Mouse (Mus musculus) midbrain, embryonic 16.5 days (tissue): ENCODE measurements at regions not wholly inside any gene's neighbourhood (a gene's known extent, or its start where the extent isn't known, plus 50 kb on each side); places are given as distances from the start of the nearest gene placed in this dataset.

Source experiments
- ATAC-seq: fragments of 200-750 bp; cut with Nextera tagmentation; 2 replicates; pipeline ENCODE4 v1.8.0; 2017; ENCODE audit warnings: moderate TSS enrichment
- H3K27ac ChIP-seq: fragments of 300-500 bp; sonication (generic); 2 replicates; pipeline ENCODE4 v1.5.1; 2014; ENCODE audit warnings: mild to moderate bottlenecking, low read length, mixed read lengths
- H3K27me3 ChIP-seq: fragments of 300-500 bp; sonication (generic); 2 replicates; pipeline ENCODE4 v1.6.1; 2014; ENCODE audit warnings: low read depth, low read length, mixed read lengths; ENCODE audit not compliant: control insufficient read depth, insufficient read depth
- H3K36me3 ChIP-seq: fragments of 300-500 bp; sonication (generic); 2 replicates; pipeline ENCODE4 v1.6.1; 2014; ENCODE audit warnings: mild to moderate bottlenecking, low read length, moderate library complexity, mixed read lengths; ENCODE audit not compliant: control insufficient read depth, insufficient read depth
- H3K4me1 ChIP-seq: fragments of 300-500 bp; sonication (generic); 2 replicates; pipeline ENCODE4 v1.6.1; 2014; ENCODE audit warnings: mild to moderate bottlenecking, low read length, mixed read lengths; ENCODE audit not compliant: control insufficient read depth, insufficient read depth
- H3K4me2 ChIP-seq: fragments of 300-500 bp; sonication (generic); 2 replicates; pipeline ENCODE4 v1.6.1; 2014; ENCODE audit warnings: mild to moderate bottlenecking, low read length, mixed read lengths
- H3K4me3 ChIP-seq: fragments of 300-500 bp; sonication (generic); 2 replicates; pipeline ENCODE4 v1.5.1; 2014; ENCODE audit warnings: low read depth, mild to moderate bottlenecking, low read length, moderate library complexity, mixed read lengths
- H3K9ac ChIP-seq: fragments of 300-500 bp; sonication (generic); 2 replicates; pipeline ENCODE4 v1.6.1; 2014; ENCODE audit warnings: low read depth, low read length, mixed read lengths
- H3K9me3 ChIP-seq: fragments of 300-500 bp; sonication (generic); replicated peaks from 2 replicates; pipeline ENCODE4 v1.6.1; 2014; ENCODE audit warnings: mild to moderate bottlenecking, low read length, mixed read lengths; ENCODE audit not compliant: control insufficient read depth, poor library complexity, severe bottlenecking
- WGBS: fragments of 180-500 bp; shearing (Covaris S2); extraction: QIAGEN DNeasy Blood & Tissue Kit; methylation state at CpG from one replicate; pipeline ENCODE4 v1.1.7; 2014; 5-methylcytosine and 5-hydroxymethylcytosine counted together

GRCm38 (mm10) chr5:10495086-10495485, 248.8 kb upstream of the Gm5152 start:
- 100% methylated on average over 2 of the region's 2 CpGs for WGBS
- no peaks in the 10 kb centered on the region; the same call in 1 of the 2 replicates for H3K9me3 ChIP-seq
- no peak for ATAC-seq
- no peak overlapping the region for H3K4me2 ChIP-seq
- no peaks in the 10 kb centered on the region for H3K4me1 ChIP-seq
- no peak overlapping the region for H3K27ac ChIP-seq
- H3K9ac ChIP-seq: no peak overlapping the region
- H3K27me3 ChIP-seq: no peaks in the 10 kb centered on the region
- H3K4me3 ChIP-seq: no peak overlapping the region
- H3K36me3 ChIP-seq: no peaks in the 10 kb centered on the region

GRCm38 (mm10) chr5:10478073-10478472, 231.7 kb upstream of the Gm5152 start:
- 77% methylated on average over 1 of the region's 1 CpGs for WGBS
- no peak overlapping the region for H3K9ac ChIP-seq
- no peak overlapping the region for H3K27ac ChIP-seq
- H3K9me3 ChIP-seq: no peaks in the 10 kb centered on the region
- no peaks in the 10 kb centered on the region for H3K36me3 ChIP-seq
- no peak overlapping the region for H3K4me3 ChIP-seq
- no peak for ATAC-seq
- H3K27me3 ChIP-seq: no peaks in the 10 kb centered on the region
- no peak overlapping the region for H3K4me2 ChIP-seq
- H3K4me1 ChIP-seq: no peaks in the 10 kb centered on the region

- Histone ChIP-seq H3K4me1 (no peaks in the 10 kb centered on the region), H3K4me2 (no peak overlapping the region), H3K36me3 (no peaks in the 10 kb centered on the region), H3K4me3 (no peak overlapping the region), H3K9ac (no peak overlapping the region), H3K27me3 (no peaks in the 10 kb centered on the region), H3K9me3 (no peaks in the 10 kb centered on the region), H3K27ac (no peak overlapping the region)
- no peak for ATAC-seq
Measured at GRCm38 (mm10) chr5:10477461-10477860, 231.1 kb upstream of the Gm5152 start.

GRCm38 (mm10) chr5:10446584-10446983, 200.3 kb upstream of the Gm5152 start:
- 70% methylated on average over 2 of the region's 2 CpGs for WGBS
- no peak for ATAC-seq
- H3K4me2 ChIP-seq: no peak overlapping the region
- no peak overlapping the region for H3K27ac ChIP-seq
- no peaks in the 10 kb centered on the region for H3K27me3 ChIP-seq
- H3K9ac ChIP-seq: no peak overlapping the region
- H3K4me1 ChIP-seq: no peaks in the 10 kb centered on the region
- H3K4me3 ChIP-seq: no peak overlapping the region
- H3K9me3 ChIP-seq: no peaks in the 10 kb centered on the region
- H3K36me3 ChIP-seq: no peaks in the 10 kb centered on the region

- peaks cover 2% of the 10 kb centered on the region; the same call in 1 of the 2 replicates for H3K4me1 ChIP-seq
- no peak overlapping the region for H3K27ac ChIP-seq
- no peaks in the 10 kb centered on the region for H3K27me3 ChIP-seq
- no peak overlapping the region for H3K9ac ChIP-seq
- no peak overlapping the region for H3K4me3 ChIP-seq
- H3K36me3 ChIP-seq: no peaks in the 10 kb centered on the region
- no peaks in the 10 kb centered on the region for H3K9me3 ChIP-seq
- ATAC-seq: peak; percentile 62; the same call in 1 of the 2 replicates
- WGBS: 12% methylated on average over 2 of the region's 2 CpGs
- no peak overlapping the region for H3K4me2 ChIP-seq
Measured at GRCm38 (mm10) chr5:10417691-10418217, 171.4 kb upstream of the Gm5152 start.

- H3K9me3 ChIP-seq: no peaks in the 10 kb centered on the region
- WGBS: 15% methylated on average over 6 of the region's 6 CpGs
- ATAC-seq: peak; percentile 73
- H3K9ac ChIP-seq: no peak overlapping the region
- H3K36me3 ChIP-seq: no peaks in the 10 kb centered on the region
- no peak overlapping the region for H3K27ac ChIP-seq
- no peak overlapping the region for H3K4me2 ChIP-seq
- H3K4me3 ChIP-seq: no peak overlapping the region
- H3K4me1 ChIP-seq: peaks cover 2% of the 10 kb centered on the region; the same call in 1 of the 2 replicates
- H3K27me3 ChIP-seq: no peaks in the 10 kb centered on the region
Measured at GRCm38 (mm10) chr5:10416949-10417348, 170.6 kb upstream of the Gm5152 start.

GRCm38 (mm10) chr5:10414019-10414418, 167.7 kb upstream of the Gm5152 start:
- H3K9me3 ChIP-seq: no peaks in the 10 kb centered on the region
- no peak overlapping the region for H3K9ac ChIP-seq
- H3K27me3 ChIP-seq: no peaks in the 10 kb centered on the region
- H3K4me1 ChIP-seq: peaks cover 2% of the 10 kb centered on the region; the same call in 1 of the 2 replicates
- H3K4me3 ChIP-seq: no peak overlapping the region
- 58% methylated on average over 1 of the region's 1 CpGs for WGBS
- H3K4me2 ChIP-seq: no peak overlapping the region
- ATAC-seq: no peak
- no peak overlapping the region for H3K27ac ChIP-seq
- H3K36me3 ChIP-seq: no peaks in the 10 kb centered on the region

GRCm38 (mm10) chr5:10393571-10393970, 147.2 kb upstream of the Gm5152 start:
- no peaks in the 10 kb centered on the region for H3K4me1 ChIP-seq
- ATAC-seq: no peak
- H3K27me3 ChIP-seq: no peaks in the 10 kb centered on the region
- WGBS: 87% methylated on average over 5 of the region's 5 CpGs
- H3K9me3 ChIP-seq: no peaks in the 10 kb centered on the region
- H3K27ac ChIP-seq: no peak overlapping the region
- no peak overlapping the region for H3K4me2 ChIP-seq
- no peak overlapping the region for H3K9ac ChIP-seq
- no peak overlapping the region for H3K4me3 ChIP-seq
- H3K36me3 ChIP-seq: no peaks in the 10 kb centered on the region

- Histone ChIP-seq H3K4me2 (no peak overlapping the region), H3K4me1 (no peaks in the 10 kb centered on the region), H3K4me3 (no peak overlapping the region), H3K27ac (no peak overlapping the region), H3K27me3 (no peaks in the 10 kb centered on the region), H3K9ac (no peak overlapping the region), H3K9me3 (no peaks in the 10 kb centered on the region), H3K36me3 (no peaks in the 10 kb centered on the region)
- WGBS: 93% methylated on average over 1 of the region's 1 CpGs
- no peak for ATAC-seq
Measured at GRCm38 (mm10) chr5:10388991-10389390, 142.7 kb upstream of the Gm5152 start.
